Mouse (Mus musculus): ENCODE data around the gene Myh10. TPM values are rescaled to one million over a fixed set of nuclear protein-coding genes. Genes with fewer than 3 reads are reported as not detected.

Gene Myh10
- polyA plus RNA-seq, 1 experiment from 2014 or later: 174 TPM

- no peak overlapping the region for H3K4me2 ChIP-seq
- H3K4me3 ChIP-seq (replicated peaks): no peak overlapping the region
- 90% methylated on average over 4 of the region's 4 CpGs for WGBS
- no peak overlapping the region for H3K9ac ChIP-seq
- H3K27ac ChIP-seq: no peak overlapping the region
- peaks cover 70% of the 10 kb centered on the region for H3K36me3 ChIP-seq (replicated peaks)
- no peak for ATAC-seq (ENCODE audit: low FRiP score)
- H3K27me3 ChIP-seq: no peaks in the 10 kb centered on the region
- H3K4me1 ChIP-seq: peaks cover 8% of the 10 kb centered on the region; the same call in 1 of the 2 replicates
- H3K9me3 ChIP-seq: no peaks in the 10 kb centered on the region
These were observed 69.8 kb downstream of the Myh10 start for GRCm38 (mm10) chr11:68761155-68761554.

- Histone ChIP-seq H3K4me1 (peaks cover 8% of the 10 kb centered on the region; the same call in 1 of the 2 replicates), H3K36me3 (replicated peaks) (peaks cover 75% of the 10 kb centered on the region), H3K27ac (no peak overlapping the region), H3K4me2 (no peak overlapping the region), H3K27me3 (no peaks in the 10 kb centered on the region), H3K9me3 (no peaks in the 10 kb centered on the region), H3K4me3 (replicated peaks) (no peak overlapping the region), H3K9ac (no peak overlapping the region)
- 86% methylated on average over 6 of the region's 6 CpGs for WGBS
- no peak for ATAC-seq (ENCODE audit: low FRiP score)
These were observed 70.3 kb downstream of the Myh10 start for GRCm38 (mm10) chr11:68761664-68762063.

GRCm38 (mm10) chr11:68764622-68765021, 73.3 kb downstream of the Myh10 start:
- Histone ChIP-seq H3K27me3 (no peaks in the 10 kb centered on the region), H3K36me3 (replicated peaks) (peaks cover 96% of the 10 kb centered on the region), H3K4me2 (no peak overlapping the region), H3K9me3 (no peaks in the 10 kb centered on the region), H3K9ac (no peak overlapping the region), H3K27ac (no peak overlapping the region), H3K4me3 (replicated peaks) (no peak overlapping the region), H3K4me1 (peaks cover 8% of the 10 kb centered on the region; the same call in 1 of the 2 replicates)
- ATAC-seq (ENCODE audit: low FRiP score): peak; percentile 77; the same call in 1 of the 2 replicates
- WGBS: 51% methylated on average over 3 of the region's 3 CpGs

- peaks cover 100% of the 10 kb centered on the region for H3K36me3 ChIP-seq (replicated peaks)
- no peaks in the 10 kb centered on the region for H3K27me3 ChIP-seq
- H3K4me3 ChIP-seq (replicated peaks): no peak overlapping the region
- no peak overlapping the region for H3K4me2 ChIP-seq
- H3K9me3 ChIP-seq: no peaks in the 10 kb centered on the region
- 95% methylated on average over 10 of the region's 10 CpGs for WGBS
- H3K27ac ChIP-seq: no peak overlapping the region
- ATAC-seq (ENCODE audit: low FRiP score): no peak
- no peak overlapping the region for H3K9ac ChIP-seq
- peaks cover 8% of the 10 kb centered on the region; the same call in 1 of the 2 replicates for H3K4me1 ChIP-seq
These were observed 76.6 kb downstream of the Myh10 start for GRCm38 (mm10) chr11:68767762-68768542.

GRCm38 (mm10) chr11:68769770-68770510, 78.6 kb downstream of the Myh10 start:
- H3K9me3 ChIP-seq: no peaks in the 10 kb centered on the region
- H3K4me3 ChIP-seq (replicated peaks): no peak overlapping the region
- peaks cover 99% of the 10 kb centered on the region for H3K36me3 ChIP-seq (replicated peaks)
- no peak overlapping the region for H3K9ac ChIP-seq
- H3K4me1 ChIP-seq: peaks cover 5% of the 10 kb centered on the region; the same call in 1 of the 2 replicates
- ATAC-seq (ENCODE audit: low FRiP score): no peak
- WGBS: 94% methylated on average over 9 of the region's 9 CpGs
- no peak overlapping the region for H3K27ac ChIP-seq
- H3K4me2 ChIP-seq: no peak overlapping the region
- H3K27me3 ChIP-seq: no peaks in the 10 kb centered on the region

- no peak for ATAC-seq (ENCODE audit: low FRiP score)
- WGBS: 89% methylated on average over 7 of the region's 7 CpGs
- H3K4me1 ChIP-seq: peaks cover 12% of the 10 kb centered on the region; the same call in 1 of the 2 replicates
- peaks cover 83% of the 10 kb centered on the region for H3K36me3 ChIP-seq (replicated peaks)
- no peak overlapping the region for H3K4me2 ChIP-seq
- H3K9me3 ChIP-seq: no peaks in the 10 kb centered on the region
- H3K4me3 ChIP-seq (replicated peaks): no peak overlapping the region
- no peak overlapping the region for H3K27ac ChIP-seq
- H3K9ac ChIP-seq: no peak overlapping the region
- no peaks in the 10 kb centered on the region for H3K27me3 ChIP-seq
These were observed 84.8 kb downstream of the Myh10 start for GRCm38 (mm10) chr11:68776147-68776655.

- peaks cover 83% of the 10 kb centered on the region for H3K36me3 ChIP-seq (replicated peaks)
- H3K4me3 ChIP-seq (replicated peaks): no peak overlapping the region
- peaks cover 12% of the 10 kb centered on the region; the same call in 1 of the 2 replicates for H3K4me1 ChIP-seq
- 91% methylated on average over 11 of the region's 11 CpGs for WGBS
- no peaks in the 10 kb centered on the region for H3K9me3 ChIP-seq
- H3K27me3 ChIP-seq: no peaks in the 10 kb centered on the region
- no peak overlapping the region for H3K4me2 ChIP-seq
- no peak overlapping the region for H3K27ac ChIP-seq
- no peak for ATAC-seq (ENCODE audit: low FRiP score)
- no peak overlapping the region for H3K9ac ChIP-seq
These were observed 86.6 kb downstream of the Myh10 start for GRCm38 (mm10) chr11:68777933-68778332.

- Histone ChIP-seq H3K9ac (no peak overlapping the region), H3K36me3 (replicated peaks) (peaks cover 83% of the 10 kb centered on the region), H3K4me3 (replicated peaks) (no peak overlapping the region), H3K27me3 (no peaks in the 10 kb centered on the region), H3K4me1 (peaks cover 12% of the 10 kb centered on the region; the same call in 1 of the 2 replicates), H3K9me3 (no peaks in the 10 kb centered on the region), H3K4me2 (no peak overlapping the region), H3K27ac (no peak overlapping the region)
- ATAC-seq (ENCODE audit: low FRiP score): no peak
These were observed 87.5 kb downstream of the Myh10 start for GRCm38 (mm10) chr11:68778855-68779254.

- whole genome bisulfite sequencing: 91% methylated on average over 10 of the region's 10 CpGs
- H3K27ac ChIP-seq: no peak overlapping the region
- H3K4me3 ChIP-seq (replicated peaks): no peak overlapping the region
- no peak overlapping the region for H3K9ac ChIP-seq
- H3K4me1 ChIP-seq: peaks cover 12% of the 10 kb centered on the region; the same call in 1 of the 2 replicates
- no peaks in the 10 kb centered on the region for H3K27me3 ChIP-seq
- H3K4me2 ChIP-seq: no peak overlapping the region
- no peaks in the 10 kb centered on the region for H3K9me3 ChIP-seq
- peaks cover 83% of the 10 kb centered on the region for H3K36me3 ChIP-seq (replicated peaks)
- no peak for ATAC-seq (ENCODE audit: low FRiP score)
These were observed 88.5 kb downstream of the Myh10 start for GRCm38 (mm10) chr11:68779735-68780465.

- no peak for ATAC-seq (ENCODE audit: low FRiP score)
- Histone ChIP-seq H3K4me1 (peaks cover 12% of the 10 kb centered on the region; the same call in 1 of the 2 replicates), H3K27ac (no peak overlapping the region), H3K9me3 (no peaks in the 10 kb centered on the region), H3K27me3 (no peaks in the 10 kb centered on the region), H3K9ac (no peak overlapping the region), H3K36me3 (replicated peaks) (peaks cover 83% of the 10 kb centered on the region), H3K4me3 (replicated peaks) (no peak overlapping the region), H3K4me2 (no peak overlapping the region)
- WGBS: 94% methylated on average over 14 of the region's 14 CpGs
These were observed 89.2 kb downstream of the Myh10 start for GRCm38 (mm10) chr11:68780466-68781114.

GRCm38 (mm10) chr11:68782336-68782735, 91.0 kb downstream of the Myh10 start:
- Histone ChIP-seq H3K9ac (no peak overlapping the region), H3K4me3 (replicated peaks) (no peak overlapping the region), H3K27me3 (no peaks in the 10 kb centered on the region), H3K9me3 (no peaks in the 10 kb centered on the region), H3K4me2 (no peak overlapping the region), H3K27ac (no peak overlapping the region), H3K36me3 (replicated peaks) (peaks cover 86% of the 10 kb centered on the region), H3K4me1 (peaks cover 12% of the 10 kb centered on the region; the same call in 1 of the 2 replicates)
- 88% methylated on average over 9 of the region's 9 CpGs for WGBS
- ATAC-seq (ENCODE audit: low FRiP score): no peak

Data from forebrain, embryonic 12.5 days (tissue).